Mouse (Mus musculus): ENCODE results near the gene Cox7b2. TPM values are rescaled to one million over a fixed set of nuclear protein-coding genes. Genes with fewer than 3 reads are reported as not detected.
A peak's percentile ranks its signal among the peaks of the same experiment; 100 is the strongest.
"Not testable (repeated sequence)": the region's sequence is repeated elsewhere in the genome, so short reads cannot be mapped to it uniquely, and the experiment has no call there.

The Cox7b2 gene
- not detected in 2 replicates for polyA plus RNA-seq (2014; fragmentation: Nextera tagmentation; extraction: Ambion mirVana)

GRCm38 (mm10) chr5:71548079-71548478, at the start of gene Cox7b2:
Cox7b2 (minus strand) TSS chr5:71548205.
- H3K36me3 ChIP-seq (ENCODE audit: control insufficient read depth, insufficient read depth, low read length): no peaks in the 10 kb centered on the region
- 92% methylated on average over 10 of the region's 10 CpGs for WGBS
- no peak within 1 kb of the TSS for H3K9ac ChIP-seq (ENCODE audit: low read length)
- H3K9me3 ChIP-seq (ENCODE audit: control insufficient read depth, low read length): no peaks in the 10 kb centered on the region
- no peak for ATAC-seq (replicated peaks; ENCODE audit: low FRiP score, low TSS enrichment, low read depth)
- H3K27ac ChIP-seq (ENCODE audit: low read depth): no peak within 1 kb of the TSS
- H3K4me1 ChIP-seq (replicated peaks; ENCODE audit: control insufficient read depth, insufficient read depth, low read length): no peaks in the 10 kb centered on the region
- no peaks in the 10 kb centered on the region for H3K27me3 ChIP-seq (replicated peaks; ENCODE audit: control insufficient read depth, insufficient read depth, low read length)
- H3K4me2 ChIP-seq (ENCODE audit: low read length): no peak within 1 kb of the TSS
- no peak for DNase-seq (ENCODE audit: low spot score)
- H3K4me3 ChIP-seq (ENCODE audit: low read depth, low read length): no peak within 1 kb of the TSS

- WGBS: 77% methylated on average over 2 of the region's 2 CpGs
- no peaks in the 10 kb centered on the region for H3K9me3 ChIP-seq (ENCODE audit: control insufficient read depth, low read length)
Observed at GRCm38 (mm10) chr5:71595321-71595720, 47.3 kb upstream of the Cox7b2 start.

GRCm38 (mm10) chr5:71593745-71594255, 45.8 kb upstream of the Cox7b2 start:
- WGBS: 82% methylated on average over 2 of the region's 2 CpGs
- Histone ChIP-seq H3K9me3 (ENCODE audit: control insufficient read depth, low read length) (no peaks in the 10 kb centered on the region), H3K4me3 (ENCODE audit: low read depth, low read length) (no peak overlapping the region), H3K27ac (ENCODE audit: low read depth) (no peak overlapping the region), H3K9ac (ENCODE audit: low read length) (no peak overlapping the region), H3K27me3 (replicated peaks; ENCODE audit: control insufficient read depth, insufficient read depth, low read length) (no peaks in the 10 kb centered on the region), H3K36me3 (ENCODE audit: control insufficient read depth, insufficient read depth, low read length) (no peaks in the 10 kb centered on the region), H3K4me1 (replicated peaks; ENCODE audit: control insufficient read depth, insufficient read depth, low read length) (no peaks in the 10 kb centered on the region), H3K4me2 (ENCODE audit: low read length) (no peak overlapping the region)
- ATAC-seq (replicated peaks; ENCODE audit: low FRiP score, low TSS enrichment, low read depth) (no peak), DNase-seq (ENCODE audit: low spot score) (no peak)

More at GRCm38 (mm10) chr5:71595321-71595720, 47.3 kb upstream of the Cox7b2 start:
- no peaks in the 10 kb centered on the region for H3K4me1 ChIP-seq (replicated peaks; ENCODE audit: control insufficient read depth, insufficient read depth, low read length)
- H3K27me3 ChIP-seq (replicated peaks; ENCODE audit: control insufficient read depth, insufficient read depth, low read length): no peaks in the 10 kb centered on the region
- ATAC-seq (replicated peaks; ENCODE audit: low FRiP score, low TSS enrichment, low read depth) (no peak), DNase-seq (ENCODE audit: low spot score) (no peak)
- no peak overlapping the region for H3K4me3 ChIP-seq (ENCODE audit: low read depth, low read length)
- no peak overlapping the region for H3K27ac ChIP-seq (ENCODE audit: low read depth)
- H3K36me3 ChIP-seq (ENCODE audit: control insufficient read depth, insufficient read depth, low read length): no peaks in the 10 kb centered on the region
- no peak overlapping the region for H3K4me2 ChIP-seq (ENCODE audit: low read length)
- no peak overlapping the region for H3K9ac ChIP-seq (ENCODE audit: low read length)

- H3K4me3 ChIP-seq (ENCODE audit: low read depth, low read length): no peak overlapping the region
- no peak overlapping the region for H3K27ac ChIP-seq (ENCODE audit: low read depth)
- H3K9me3 ChIP-seq (ENCODE audit: control insufficient read depth, low read length): no peaks in the 10 kb centered on the region
- WGBS: 78% methylated on average over 9 of the region's 9 CpGs
- no peaks in the 10 kb centered on the region for H3K27me3 ChIP-seq (replicated peaks; ENCODE audit: control insufficient read depth, insufficient read depth, low read length)
- ATAC-seq (replicated peaks; ENCODE audit: low FRiP score, low TSS enrichment, low read depth) (no peak), DNase-seq (ENCODE audit: low spot score) (no peak)
- no peak overlapping the region for H3K4me2 ChIP-seq (ENCODE audit: low read length)
- no peak overlapping the region for H3K9ac ChIP-seq (ENCODE audit: low read length)
- no peaks in the 10 kb centered on the region for H3K4me1 ChIP-seq (replicated peaks; ENCODE audit: control insufficient read depth, insufficient read depth, low read length)
- no peaks in the 10 kb centered on the region for H3K36me3 ChIP-seq (ENCODE audit: control insufficient read depth, insufficient read depth, low read length)
Observed at GRCm38 (mm10) chr5:71571646-71572237, 23.7 kb upstream of the Cox7b2 start.

- Histone ChIP-seq H3K4me3 (ENCODE audit: low read depth, low read length) (no peak overlapping the region), H3K36me3 (ENCODE audit: control insufficient read depth, insufficient read depth, low read length) (no peaks in the 10 kb centered on the region), H3K27ac (ENCODE audit: low read depth) (no peak overlapping the region), H3K9ac (ENCODE audit: low read length) (no peak overlapping the region), H3K4me2 (ENCODE audit: low read length) (no peak overlapping the region), H3K27me3 (replicated peaks; ENCODE audit: control insufficient read depth, insufficient read depth, low read length) (no peaks in the 10 kb centered on the region), H3K9me3 (ENCODE audit: control insufficient read depth, low read length) (no peaks in the 10 kb centered on the region), H3K4me1 (replicated peaks; ENCODE audit: control insufficient read depth, insufficient read depth, low read length) (no peaks in the 10 kb centered on the region)
- DNase-seq (ENCODE audit: low spot score) (no peak), ATAC-seq (replicated peaks; ENCODE audit: low FRiP score, low TSS enrichment, low read depth) (no peak)
Observed at GRCm38 (mm10) chr5:71545554-71545953, 2.5 kb downstream of the Cox7b2 start.

DNA sequence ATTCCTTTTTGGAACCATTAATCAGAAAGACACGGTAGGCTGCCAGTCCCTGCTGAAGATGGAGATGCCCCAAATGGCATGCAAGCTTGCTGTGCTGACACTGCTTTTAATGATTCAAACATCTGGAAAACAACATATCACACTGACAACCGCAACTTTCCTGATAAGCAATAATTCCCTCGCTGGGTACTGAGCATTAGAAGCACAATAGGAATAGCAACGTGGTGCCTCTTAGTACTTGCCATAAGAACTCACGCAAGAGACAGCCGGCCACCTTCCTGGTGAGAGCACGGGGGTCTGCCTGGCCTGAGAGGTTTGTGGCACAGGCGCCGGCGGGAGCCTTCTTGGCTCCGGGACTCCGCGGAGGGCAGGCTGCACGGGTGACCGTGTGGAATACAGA, 22.5 kb downstream of the Cox7b2 start:
- WGBS: 73% methylated on average over 7 of the region's 15 CpGs
- H3K9me3 ChIP-seq (ENCODE audit: control insufficient read depth, low read length); H3K4me1 ChIP-seq (replicated peaks; ENCODE audit: control insufficient read depth, insufficient read depth, low read length); H3K27ac ChIP-seq (ENCODE audit: low read depth); H3K36me3 ChIP-seq (ENCODE audit: control insufficient read depth, insufficient read depth, low read length); H3K4me2 ChIP-seq (ENCODE audit: low read length); H3K4me3 ChIP-seq (ENCODE audit: low read depth, low read length); ATAC-seq (replicated peaks; ENCODE audit: low FRiP score, low TSS enrichment, low read depth); DNase-seq (ENCODE audit: low spot score); H3K9ac ChIP-seq (ENCODE audit: low read length); H3K27me3 ChIP-seq (replicated peaks; ENCODE audit: control insufficient read depth, insufficient read depth, low read length): not testable (repeated sequence)

DNA sequence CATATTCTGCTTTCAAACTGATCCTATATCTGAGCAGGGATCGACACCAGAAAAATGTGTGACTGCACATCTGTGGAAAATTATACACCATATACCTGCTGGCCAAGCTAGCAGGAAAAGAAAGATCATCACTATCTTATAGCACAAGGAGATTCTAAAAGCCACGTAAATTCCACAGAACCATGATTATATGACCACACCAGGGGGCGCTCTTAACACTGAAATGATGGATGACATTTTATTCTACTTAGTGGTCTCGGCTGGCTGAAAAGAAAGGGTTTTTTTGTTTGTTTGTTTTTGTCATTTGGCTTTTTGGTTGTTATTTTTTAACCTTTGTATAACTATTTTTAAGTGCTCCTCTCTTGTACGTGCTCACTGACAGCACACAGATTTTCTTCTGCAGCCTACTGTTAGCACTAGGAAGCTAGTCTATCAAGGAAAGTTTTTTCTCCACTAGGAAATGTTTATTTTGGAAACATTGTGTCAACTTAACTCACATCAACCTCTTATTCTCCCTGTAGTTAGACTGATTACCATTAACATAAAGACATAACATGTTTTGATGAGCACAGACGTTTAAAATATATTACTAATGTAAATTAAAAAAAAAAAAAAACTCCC, 45.8 kb downstream of the Cox7b2 start:
- peak; percentile 75 for DNase-seq (ENCODE audit: low spot score)
- Histone ChIP-seq H3K9me3 (ENCODE audit: control insufficient read depth, low read length) (no peaks in the 10 kb centered on the region), H3K4me1 (replicated peaks; ENCODE audit: control insufficient read depth, insufficient read depth, low read length) (no peaks in the 10 kb centered on the region), H3K36me3 (ENCODE audit: control insufficient read depth, insufficient read depth, low read length) (no peaks in the 10 kb centered on the region), H3K27me3 (replicated peaks; ENCODE audit: control insufficient read depth, insufficient read depth, low read length) (no peaks in the 10 kb centered on the region), H3K4me3 (ENCODE audit: low read depth, low read length) (no peak overlapping the region), H3K27ac (ENCODE audit: low read depth) (no peak overlapping the region), H3K4me2 (ENCODE audit: low read length) (no peak overlapping the region), H3K9ac (ENCODE audit: low read length) (no peak overlapping the region)
- no peak for ATAC-seq (replicated peaks; ENCODE audit: low FRiP score, low TSS enrichment, low read depth)
- 21% methylated on average over 6 of the region's 6 CpGs for WGBS

DNA sequence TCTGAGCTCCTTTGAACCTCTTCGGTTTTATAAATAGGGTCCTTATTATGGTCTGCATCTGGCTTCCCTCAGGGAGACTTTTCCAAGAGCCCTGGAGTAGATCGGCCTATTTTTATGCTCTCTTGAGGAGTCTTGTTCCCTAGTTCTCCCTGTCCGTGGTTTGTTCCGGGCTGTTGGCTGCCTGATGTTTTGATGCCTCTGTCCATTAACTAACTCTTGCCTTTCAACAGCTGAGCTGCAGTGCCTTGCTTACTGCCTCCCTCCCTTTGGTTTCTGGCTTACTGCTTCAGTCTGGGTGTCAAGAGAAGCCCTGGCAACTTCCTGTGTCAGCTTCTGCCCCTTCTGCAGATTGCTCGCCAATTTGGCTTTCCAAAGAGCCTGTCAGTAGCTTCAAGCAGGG, 52.4 kb downstream of the Cox7b2 start:
- WGBS: 31% methylated on average over 5 of the region's 5 CpGs
- Histone ChIP-seq H3K4me2 (ENCODE audit: low read length) (no peak overlapping the region), H3K9me3 (ENCODE audit: control insufficient read depth, low read length) (no peaks in the 10 kb centered on the region), H3K4me3 (ENCODE audit: low read depth, low read length) (no peak overlapping the region), H3K36me3 (ENCODE audit: control insufficient read depth, insufficient read depth, low read length) (no peaks in the 10 kb centered on the region), H3K27me3 (replicated peaks; ENCODE audit: control insufficient read depth, insufficient read depth, low read length) (no peaks in the 10 kb centered on the region), H3K4me1 (replicated peaks; ENCODE audit: control insufficient read depth, insufficient read depth, low read length) (no peaks in the 10 kb centered on the region), H3K9ac (ENCODE audit: low read length) (no peak overlapping the region), H3K27ac (ENCODE audit: low read depth) (no peak overlapping the region)
- DNase-seq (ENCODE audit: low spot score) (no peak), ATAC-seq (replicated peaks; ENCODE audit: low FRiP score, low TSS enrichment, low read depth) (no peak)

DNA sequence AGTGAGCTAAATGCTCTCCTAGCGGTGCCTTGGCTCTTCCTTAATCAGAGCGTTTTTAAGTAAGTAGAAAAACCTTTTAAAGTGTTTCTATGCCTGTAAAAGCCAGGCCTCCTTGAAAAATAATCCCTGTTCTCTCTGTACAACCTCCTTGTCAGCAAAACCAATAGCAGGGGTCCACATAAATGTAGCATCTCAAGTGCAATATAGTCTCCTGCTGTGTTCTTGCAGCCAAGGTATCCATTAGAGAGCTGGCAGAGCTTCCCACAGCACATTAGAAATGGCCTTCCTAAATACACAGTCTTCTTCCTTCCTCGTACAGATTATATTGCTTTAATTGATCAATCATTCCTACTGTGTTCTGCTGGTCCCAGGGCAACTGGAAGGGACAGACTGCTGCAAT, 91.0 kb downstream of the Cox7b2 start:
- WGBS: 32% methylated on average over 3 of the region's 3 CpGs
- H3K27ac ChIP-seq (ENCODE audit: low read depth): no peak overlapping the region
- no peaks in the 10 kb centered on the region for H3K4me1 ChIP-seq (replicated peaks; ENCODE audit: control insufficient read depth, insufficient read depth, low read length)
- H3K9me3 ChIP-seq (ENCODE audit: control insufficient read depth, low read length): no peaks in the 10 kb centered on the region
- DNase-seq (ENCODE audit: low spot score) (no peak), ATAC-seq (replicated peaks; ENCODE audit: low FRiP score, low TSS enrichment, low read depth) (no peak)
- no peak overlapping the region for H3K4me2 ChIP-seq (ENCODE audit: low read length)
- H3K9ac ChIP-seq (ENCODE audit: low read length): no peak overlapping the region
- H3K27me3 ChIP-seq (replicated peaks; ENCODE audit: control insufficient read depth, insufficient read depth, low read length): no peaks in the 10 kb centered on the region
- no peak overlapping the region for H3K4me3 ChIP-seq (ENCODE audit: low read depth, low read length)
- H3K36me3 ChIP-seq (ENCODE audit: control insufficient read depth, insufficient read depth, low read length): no peaks in the 10 kb centered on the region

All from intestine, embryonic 14.5 days (tissue).